Mouse (Mus musculus) kidney, adult 8-10 months (tissue): Measurements from ENCODE around the gene Atrnl1.

Experiments
- DNase-seq, 2 experiments: peaks; one replicate each; pipeline ENCODE4 v3.0.0; 2022

Gene Atrnl1

GRCm38 (mm10) chr19:57713138-57713537 is 102.3 kb downstream of the Atrnl1 start:
- DNase-seq, result peak in 1 of 2 experiments; percentile 17

DNA sequence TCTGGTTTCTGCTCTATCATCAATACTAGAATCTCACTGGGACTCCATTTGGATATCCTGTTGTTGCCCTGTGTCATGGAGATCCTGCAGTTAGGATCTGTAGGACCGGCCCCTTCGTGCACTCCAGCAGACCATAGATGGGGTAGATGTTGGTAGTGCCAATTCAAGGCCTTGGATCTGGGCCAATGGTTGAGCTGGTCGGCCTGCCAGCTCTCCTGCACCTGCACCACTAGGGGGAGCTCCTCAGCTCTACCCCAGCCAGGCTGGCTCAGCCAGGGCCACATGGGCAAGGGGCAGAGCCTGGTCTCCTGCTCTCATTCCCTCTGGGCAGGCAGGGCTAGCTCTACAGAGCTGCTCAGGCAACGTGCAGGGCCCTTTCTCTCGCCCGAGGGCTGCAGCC is 114.1 kb downstream of the Atrnl1 start:
- DNase-seq, result peak; percentile 37 to 64

GRCm38 (mm10) chr19:57725326-57725725 is 114.5 kb downstream of the Atrnl1 start:
- DNase-seq, result no peak

GRCm38 (mm10) chr19:57727009-57727408 is 116.2 kb downstream of the Atrnl1 start:
- no peak for DNase-seq

GRCm38 (mm10) chr19:57737475-57737874 is 126.6 kb downstream of the Atrnl1 start:
- no peak for DNase-seq

- no peak for DNase-seq
Measured at GRCm38 (mm10) chr19:57745579-57745978, 134.7 kb downstream of the Atrnl1 start.

DNA sequence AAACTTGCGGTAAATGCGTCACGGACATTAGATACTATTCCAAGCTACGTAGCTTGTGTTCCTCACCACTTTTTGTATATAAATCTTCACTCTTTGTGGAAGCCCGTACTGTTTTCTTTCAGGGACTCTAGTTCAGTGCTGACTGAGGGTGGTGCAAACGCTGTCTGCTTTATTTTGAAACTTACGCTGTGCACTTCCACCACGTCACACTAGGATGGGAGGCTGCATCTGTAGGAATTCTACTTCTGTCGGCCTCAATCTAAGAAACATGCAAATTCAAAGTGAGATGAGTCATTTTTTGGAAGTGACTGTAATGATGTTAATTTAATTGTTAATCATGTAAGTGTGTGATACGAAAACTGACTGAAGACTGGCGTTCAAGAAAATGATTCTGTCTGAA is 135.7 kb downstream of the Atrnl1 start:
- DNase-seq, result no peak

GRCm38 (mm10) chr19:57752189-57752588 is 141.4 kb downstream of the Atrnl1 start:
- DNase-seq, result no peak

DNA sequence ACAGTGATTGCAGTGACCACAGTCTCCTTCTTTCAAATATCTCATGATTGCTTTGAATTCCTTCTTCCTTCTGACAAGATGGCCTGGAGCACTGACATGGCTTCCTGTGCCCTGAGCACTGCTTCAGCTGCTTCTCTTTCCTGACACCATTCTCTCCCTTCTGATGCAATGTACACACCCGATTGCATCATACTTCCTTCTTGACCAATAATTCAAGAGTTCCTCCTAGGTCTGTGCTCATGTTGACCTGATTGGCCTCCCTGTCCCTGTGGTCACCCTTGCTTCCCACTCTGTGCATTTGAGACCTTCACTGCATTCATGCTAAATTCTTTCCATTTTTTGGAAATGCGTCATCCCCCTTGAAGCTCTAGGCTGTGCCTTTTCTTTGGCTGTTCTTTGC is 151.7 kb downstream of the Atrnl1 start:
- no peak for DNase-seq

GRCm38 (mm10) chr19:57764576-57765371 is 153.9 kb downstream of the Atrnl1 start:
- DNase-seq, result no peak

DNA sequence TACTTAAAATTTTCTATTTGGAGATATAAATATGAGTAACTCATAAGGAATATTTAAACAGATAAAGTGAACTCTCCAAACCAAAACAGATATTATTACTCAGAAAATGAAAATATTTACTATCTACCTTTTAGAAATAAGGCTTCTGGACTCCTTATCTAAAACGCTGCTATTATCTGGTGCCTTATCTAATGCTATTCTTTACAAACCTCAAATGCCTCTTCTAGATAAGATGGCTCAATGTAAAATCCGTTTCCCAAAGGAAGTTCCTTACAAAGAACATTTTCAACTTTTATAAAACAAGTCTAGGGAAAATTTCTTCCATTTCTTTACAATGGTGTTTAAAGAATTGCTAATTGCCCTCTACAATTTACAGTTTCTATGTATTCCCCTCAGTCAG is 156.2 kb downstream of the Atrnl1 start:
- no peak for DNase-seq

GRCm38 (mm10) chr19:57768661-57769060 is 157.8 kb downstream of the Atrnl1 start:
- DNase-seq, result no peak

DNA sequence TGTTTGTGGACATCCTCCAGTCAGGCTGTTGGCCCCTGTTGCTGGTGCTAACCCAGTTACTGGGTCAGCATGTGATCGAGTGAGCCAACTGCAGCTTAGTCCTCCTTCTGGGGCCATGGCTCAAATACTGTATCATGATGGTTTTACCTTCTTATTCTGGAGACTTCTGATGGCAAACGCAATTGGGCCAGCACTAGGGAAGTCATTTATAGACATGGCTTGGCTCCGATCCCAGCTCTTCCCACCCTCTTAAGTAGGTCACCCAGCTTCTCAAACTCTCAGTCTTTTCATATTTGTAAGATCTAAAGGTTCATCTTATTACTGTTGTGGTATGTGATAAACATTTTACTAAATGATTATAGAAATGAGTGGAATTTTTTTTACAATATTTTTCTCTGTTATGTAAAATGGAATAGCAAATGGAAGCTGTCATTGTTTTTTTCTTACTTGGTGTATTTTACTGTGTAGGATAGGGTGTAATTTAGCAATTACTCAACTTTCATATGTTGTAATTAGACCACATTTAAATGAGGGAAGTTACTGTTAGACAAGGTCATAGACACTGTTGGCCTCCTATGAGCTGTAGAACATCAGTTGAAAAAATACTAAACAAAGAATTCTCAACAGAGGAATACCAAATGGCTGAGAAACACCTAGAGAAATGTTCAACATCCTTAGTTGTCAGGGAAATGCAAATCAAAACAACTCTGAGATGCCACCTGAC is 171.7 kb downstream of the Atrnl1 start:
- DNase-seq, result no peak

DNA sequence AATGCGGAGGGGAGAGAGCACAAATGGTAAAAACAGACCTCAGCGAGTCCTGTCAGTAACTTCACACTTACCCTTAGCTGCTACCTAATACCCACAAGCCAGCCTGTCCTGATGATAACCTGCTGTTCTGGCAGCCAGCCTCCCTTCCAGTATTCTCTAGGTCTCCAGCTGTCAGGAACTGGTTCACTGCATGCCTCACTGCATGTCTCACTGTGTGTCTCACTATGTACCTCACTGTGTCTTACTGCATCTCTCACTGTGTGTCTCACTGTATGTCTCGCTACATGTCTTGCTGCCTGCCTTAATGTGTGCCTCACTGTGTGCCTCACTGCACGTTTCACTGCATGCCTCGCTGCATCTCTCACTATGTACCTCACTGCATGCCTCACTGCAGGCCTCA is 175.9 kb downstream of the Atrnl1 start:
- DNase-seq, result no peak

- DNase-seq, result no peak
Measured at GRCm38 (mm10) chr19:57802207-57802606, 191.4 kb downstream of the Atrnl1 start.

DNA sequence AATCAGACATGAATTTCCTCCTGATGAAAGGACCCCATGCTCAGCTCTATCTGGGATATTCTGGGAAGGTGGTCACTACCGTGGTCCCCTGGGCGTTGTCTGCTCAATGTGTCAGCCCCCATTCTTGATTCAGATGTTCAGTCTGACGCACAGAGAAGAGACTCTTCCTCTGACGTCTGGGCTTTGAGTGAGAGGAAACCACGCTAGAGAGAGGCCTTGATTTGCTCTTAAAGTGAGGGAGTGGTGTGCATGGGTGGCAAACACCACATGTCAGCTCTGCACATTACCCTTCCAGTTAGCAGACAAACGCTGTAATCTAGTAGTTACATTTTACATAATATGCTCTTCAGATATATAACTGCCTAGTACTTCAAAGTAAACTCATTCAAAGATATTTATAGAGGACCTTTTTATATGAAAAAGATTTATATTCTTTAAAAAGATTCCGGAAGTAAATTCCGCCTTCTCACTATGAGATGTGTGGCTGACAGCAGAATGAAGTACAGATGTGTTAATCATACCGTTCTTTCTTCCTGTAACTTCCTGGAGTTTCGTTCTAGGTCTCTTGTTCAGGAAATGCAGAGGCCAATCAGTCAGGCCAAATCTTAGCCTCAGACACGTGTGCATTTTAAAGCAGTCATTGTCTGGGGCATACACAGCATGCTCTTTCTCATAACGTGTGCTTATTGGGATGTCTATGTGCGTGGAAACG is 192.1 kb downstream of the Atrnl1 start:
- DNase-seq, result no peak

DNA sequence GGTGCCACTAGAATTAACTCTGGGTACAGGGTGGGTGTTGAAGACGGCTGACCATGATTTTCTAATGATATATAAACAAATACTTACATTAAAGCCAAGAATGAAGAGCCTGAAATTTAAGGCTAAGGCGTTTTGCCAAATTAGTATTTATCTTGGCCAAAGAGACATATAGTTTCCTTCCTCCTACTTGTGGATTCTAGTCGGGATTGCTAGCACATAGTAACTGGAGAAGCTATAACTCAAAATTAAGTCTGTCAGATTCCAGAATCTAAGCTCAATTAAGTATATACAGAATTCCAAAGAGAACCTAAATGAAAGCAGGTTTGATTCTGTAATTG is 192.6 kb downstream of the Atrnl1 start:
- no peak for DNase-seq

GRCm38 (mm10) chr19:57808363-57808762 is 197.5 kb downstream of the Atrnl1 start:
- no peak for DNase-seq

- no peak for DNase-seq
Measured at GRCm38 (mm10) chr19:57814291-57814690, 203.5 kb downstream of the Atrnl1 start.

- DNase-seq, result peak; percentile 19 to 40
Measured at GRCm38 (mm10) chr19:57816221-57816996, 205.6 kb downstream of the Atrnl1 start.

DNA sequence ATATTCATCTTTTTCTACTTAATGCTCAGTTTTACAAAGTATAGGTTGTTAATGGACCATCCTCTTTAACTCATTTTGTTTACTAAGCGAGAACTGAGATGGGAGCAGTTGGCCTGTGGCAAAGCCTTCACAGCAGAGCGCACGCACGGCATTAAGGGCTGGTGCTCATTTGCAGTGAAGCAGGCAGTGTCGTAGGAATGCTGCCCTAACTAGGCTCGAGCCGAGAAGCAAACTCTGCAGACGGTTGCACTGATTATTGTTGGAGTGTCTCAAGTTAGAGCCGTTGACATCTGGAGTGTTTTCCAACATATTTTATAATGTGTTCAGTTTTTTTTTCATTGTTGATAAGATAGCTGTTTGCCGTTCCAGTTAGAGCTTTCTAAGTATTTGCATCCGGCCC is 206.9 kb downstream of the Atrnl1 start:
- DNase-seq, result no peak

- DNase-seq, result no peak
Measured at GRCm38 (mm10) chr19:57823446-57823845, 212.6 kb downstream of the Atrnl1 start.
